Mouse (Mus musculus) MEL (cell line): ENCODE data around the gene Med27.

Experiments
- CHD2 ChIP-seq: IDR thresholded peaks from 2 replicates; pipeline ENCODE4 v1.6.1; 2011; ENCODE audit warnings: low read length, improper control_type of control experiment
- CTCF ChIP-seq, 3 experiments: IDR thresholded peaks in 2 of 3; conservative IDR thresholded peaks in 1 of 3; 2 replicates each; pipeline ENCODE4 v1.5.1; 2011 to 2012; ENCODE audit warnings: low read length in 3 of 3, low read depth in 2 of 3, mild to moderate bottlenecking in 2 of 3, improper control_type of control experiment in 1 of 3, inconsistent platforms in 1 of 3, mixed read lengths in 1 of 3, moderate library complexity in 1 of 3; ENCODE audit not compliant: control insufficient read depth in 1 of 3, insufficient read depth in 1 of 3, poor library complexity in 1 of 3, severe bottlenecking in 1 of 3
- E2F4 ChIP-seq: IDR thresholded peaks from 2 replicates; pipeline ENCODE4 v1.6.1; 2011; ENCODE audit warnings: low read depth, low read length, improper control_type of control experiment, borderline replicate concordance
- EP300 ChIP-seq, 2 experiments: IDR thresholded peaks; 2 replicates each; pipeline ENCODE4 v1.6.1; 2011; ENCODE audit warnings: improper control_type of control experiment in 2 of 2, low read length in 2 of 2, low read depth in 1 of 2, mild to moderate bottlenecking in 1 of 2
- GABPA ChIP-seq: IDR thresholded peaks from 2 replicates; pipeline ENCODE4 v1.6.1; 2012; ENCODE audit warnings: low read depth, mild to moderate bottlenecking, inconsistent platforms, low read length, improper control_type of control experiment, moderate library complexity
- GATA1 ChIP-seq: IDR thresholded peaks from 2 replicates; pipeline ENCODE4 v1.6.1; 2011; ENCODE audit warnings: low read depth, low read length, improper control_type of control experiment
- KAT2A ChIP-seq: conservative IDR thresholded peaks from 2 replicates; pipeline ENCODE4 v1.6.1; 2012; ENCODE audit warnings: low read depth, low read length, improper control_type of control experiment, inconsistent platforms
- MXI1 ChIP-seq: IDR thresholded peaks from 2 replicates; pipeline ENCODE4 v1.6.1; 2011; ENCODE audit warnings: mild to moderate bottlenecking, low read depth, low read length, improper control_type of control experiment
- POLR2A ChIP-seq, 2 experiments: IDR thresholded peaks; 2 replicates each; pipeline ENCODE4 v1.6.1; 2011 to 2012; ENCODE audit warnings: low read length in 2 of 2, mild to moderate bottlenecking in 2 of 2, control low read depth in 1 of 2, improper control_type of control experiment in 1 of 2, low read depth in 1 of 2, moderate library complexity in 1 of 2; ENCODE audit not compliant: control insufficient read depth in 1 of 2, insufficient read depth in 1 of 2, poor library complexity in 1 of 2
- POLR2AphosphoS5 ChIP-seq: IDR thresholded peaks from 2 replicates; pipeline ENCODE4 v1.6.1; 2012; ENCODE audit warnings: low read depth, borderline replicate concordance, mild to moderate bottlenecking, inconsistent platforms, low read length, moderate library complexity, mixed read lengths
- RAD21 ChIP-seq: IDR thresholded peaks from 2 replicates; pipeline ENCODE4 v1.6.1; 2011; ENCODE audit warnings: mild to moderate bottlenecking, low read depth, low read length, improper control_type of control experiment
- TCF12 ChIP-seq: IDR thresholded peaks from 2 replicates; pipeline ENCODE4 v1.6.1; 2014; ENCODE audit warnings: low read depth, mild to moderate bottlenecking, inconsistent platforms, low read length, improper control_type of control experiment, moderate library complexity
- USF1 ChIP-seq: IDR thresholded peaks from 2 replicates; pipeline ENCODE4 v1.6.1; 2014; ENCODE audit warnings: low read depth, mild to moderate bottlenecking, inconsistent platforms, low read length, improper control_type of control experiment, moderate library complexity
- ZNF384 ChIP-seq: IDR thresholded peaks from 2 replicates; pipeline ENCODE4 v1.6.1; 2012; ENCODE audit warnings: low read depth, mild to moderate bottlenecking, inconsistent platforms, low read length, improper control_type of control experiment

DNA sequence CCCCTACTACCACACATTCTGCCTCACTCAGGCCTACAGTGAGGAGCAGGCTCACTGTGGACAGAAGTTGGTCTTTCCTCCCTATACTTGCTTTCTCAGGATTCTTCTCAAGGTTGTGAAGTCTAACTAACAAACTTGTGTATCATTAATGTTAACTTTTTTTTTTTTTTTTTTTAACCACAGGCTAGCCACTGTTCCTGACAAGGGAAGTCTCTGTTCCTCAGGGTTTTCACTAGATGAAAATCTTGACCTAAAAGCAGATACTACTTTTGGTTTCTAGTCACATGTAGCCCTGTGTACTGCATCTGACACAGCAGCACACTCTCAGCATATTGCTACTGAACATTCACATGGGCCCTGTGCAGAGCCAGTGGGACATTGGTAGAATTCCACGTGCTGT is 55.2 kb downstream of the Med27 start:
- no peak for TF ChIP-seq KAT2A
- TF ChIP-seq E2F4 = no peak
- no peak for TF ChIP-seq CTCF (IDR thresholded peaks at IDR 0.05 in 2 of 3, conservative IDR thresholded peaks at IDR 0.05 in 1 of 3; ENCODE audit: control insufficient read depth in 1 of 3, insufficient read depth in 1 of 3, low read depth in 2 of 3, low read length in 3 of 3, poor library complexity in 1 of 3, severe bottlenecking in 1 of 3)
- no peak for TF ChIP-seq EP300 (IDR thresholded peaks at IDR 0.05; ENCODE audit: low read depth in 1 of 2, low read length in 2 of 2)
- TF ChIP-seq GATA1 = no peak
- peak; percentile 60 for TF ChIP-seq ZNF384
- no peak for TF ChIP-seq GABPA
- TF ChIP-seq POLR2AphosphoS5 = no peak
- TF ChIP-seq USF1 = no peak
- no peak for TF ChIP-seq TCF12
- TF ChIP-seq MXI1 = no peak
- no peak for TF ChIP-seq RAD21
- no peak for TF ChIP-seq POLR2A (IDR thresholded peaks at IDR 0.05; ENCODE audit: control insufficient read depth in 1 of 2, insufficient read depth in 1 of 2, low read depth in 1 of 2, low read length in 2 of 2, poor library complexity in 1 of 2)
- no peak for TF ChIP-seq CHD2
